Mouse (Mus musculus): ENCODE measurements around the gene Repin1.
A peak's percentile ranks its signal among the peaks of the same experiment; 100 is the strongest.

Repin1 gene

GRCm38 (mm10) chr6:48626464-48626863 lies 32.8 kb downstream of the Repin1 start, which contains the start of gene AI854703:
Gene AI854703, plus strand, starts transcription at chr6:48626764.
- DNase-seq (ENCODE audit: low spot score): no peak

GRCm38 (mm10) chr6:48626984-48627383 lies 33.3 kb downstream of the Repin1 start:
- DNase-seq (ENCODE audit: low spot score): no peak

- DNase-seq (ENCODE audit: low spot score): no peak
Measured at GRCm38 (mm10) chr6:48627511-48627924, 33.8 kb downstream of the Repin1 start.

GRCm38 (mm10) chr6:48628377-48628776 lies 34.7 kb downstream of the Repin1 start:
- DNase-seq (ENCODE audit: low spot score): no peak

- DNase-seq (ENCODE audit: low spot score): no peak
Measured at GRCm38 (mm10) chr6:48628808-48629660, 35.4 kb downstream of the Repin1 start.

- DNase-seq (ENCODE audit: low spot score): no peak
Measured at GRCm38 (mm10) chr6:48629661-48630034, 36.0 kb downstream of the Repin1 start.

GRCm38 (mm10) chr6:48630831-48631230 lies 37.1 kb downstream of the Repin1 start:
- DNase-seq (ENCODE audit: low spot score): no peak

GRCm38 (mm10) chr6:48635105-48635504 lies 41.4 kb downstream of the Repin1 start:
- no peak for DNase-seq (ENCODE audit: low spot score)

- no peak for DNase-seq (ENCODE audit: low spot score)
Measured at GRCm38 (mm10) chr6:48636515-48636914, 42.8 kb downstream of the Repin1 start.

GRCm38 (mm10) chr6:48637811-48638500 lies 44.3 kb downstream of the Repin1 start:
- no peak for DNase-seq (ENCODE audit: low spot score)

- DNase-seq (ENCODE audit: low spot score): no peak
Measured at GRCm38 (mm10) chr6:48638553-48638952, 44.9 kb downstream of the Repin1 start.

GRCm38 (mm10) chr6:48641391-48641790 lies 47.7 kb downstream of the Repin1 start:
- no peak for DNase-seq (ENCODE audit: low spot score)

GRCm38 (mm10) chr6:48642764-48643292 lies 49.1 kb downstream of the Repin1 start:
- DNase-seq (ENCODE audit: low spot score): peak; percentile 88

- peak; percentile 84 for DNase-seq (ENCODE audit: low spot score)
Measured at GRCm38 (mm10) chr6:48645660-48646308, 52.1 kb downstream of the Repin1 start.

- DNase-seq (ENCODE audit: low spot score): no peak
Measured at GRCm38 (mm10) chr6:48646309-48646690, 52.6 kb downstream of the Repin1 start.

- DNase-seq (ENCODE audit: low spot score): no peak
Measured at GRCm38 (mm10) chr6:48646995-48647394, 53.3 kb downstream of the Repin1 start, which contains the start of gene Gimap8. Gene Gimap8, plus strand, starts transcription at chr6:48647234.

GRCm38 (mm10) chr6:48647611-48648010 lies 53.9 kb downstream of the Repin1 start:
- DNase-seq (ENCODE audit: low spot score): no peak
